Mouse (Mus musculus) lung, postnatal 0 days (tissue): ENCODE results near the gene Castor2.

ENCODE experiments used
- CTCF ChIP-seq: IDR thresholded peaks from 2 replicates; pipeline ENCODE4 v1.5.1; 2016; ENCODE audit warnings: antibody characterized with exemption, mild to moderate bottlenecking
- EP300 ChIP-seq: IDR thresholded peaks from 2 replicates; pipeline ENCODE4 v1.6.1; 2016; ENCODE audit warnings: antibody characterized with exemption, mild to moderate bottlenecking, control low read depth

- TF ChIP-seq CTCF, result no peak
- peak; percentile 13; the same call in 1 of the 2 replicates for TF ChIP-seq EP300
Measured at GRCm38 (mm10) chr5:134105829-134106228, 6.3 kb downstream of the Castor2 start.
